Mouse (Mus musculus) left cerebral cortex, postnatal 14 days (tissue): ENCODE results near the gene Map3k11. TPM values are rescaled to one million over a fixed set of nuclear protein-coding genes. Genes with fewer than 3 reads are reported as not detected.
"Not testable (repeated sequence)": the region's sequence is repeated elsewhere in the genome, so short reads cannot be mapped to it uniquely, and the experiment has no call there.

Source experiments
- DNase-seq, 2 experiments: peaks; one replicate each; pipeline ENCODE4 v3.0.0; 2021 to 2022; ENCODE audit warnings: low spot score in 2 of 2, mixed read lengths in 1 of 2
- intact Hi-C: fragments of 180-260 bp; cut with DNase I; formaldehyde crosslinking; loops from one replicate; pipeline ENCODE4 v1.15.1; 2025
- total RNA-seq, 2 experiments: library from RNA; stranded (reverse); gene quantifications; 2 replicates each; pipeline ENCODE4 v1.2.3; 2021

Gene Map3k11
- total RNA-seq, 2 experiments from 2014 or later = 12.6 to 15.9 TPM

DNA sequence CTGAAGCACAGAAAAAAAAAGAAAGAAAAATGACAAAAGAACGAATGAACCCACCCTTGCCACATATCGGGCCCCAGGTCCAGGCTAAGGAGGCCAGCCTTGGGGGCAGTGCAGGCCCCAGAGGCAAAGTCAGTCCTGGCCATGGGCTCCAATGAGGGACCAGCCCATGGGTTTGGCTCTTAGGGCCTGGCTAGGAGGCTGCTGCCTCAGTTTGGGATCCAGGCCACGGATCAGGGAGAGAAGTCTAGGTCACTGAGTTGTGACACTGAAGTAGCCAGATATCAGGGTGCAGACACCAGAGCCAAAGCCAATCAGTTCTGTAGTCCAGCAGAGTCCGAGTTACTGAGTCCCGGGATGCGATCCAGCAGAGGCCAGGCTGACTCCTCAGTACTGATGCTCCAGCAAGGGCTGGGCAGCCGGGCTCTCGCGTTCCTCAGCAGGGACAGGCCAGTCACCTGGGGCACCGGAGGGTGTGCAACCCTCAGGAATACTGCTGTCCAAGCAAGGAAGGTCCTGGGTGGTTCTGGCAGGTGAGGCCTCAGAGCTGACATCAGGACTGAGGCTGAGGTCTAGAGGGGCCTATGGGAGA is 23.8 kb upstream of the Map3k11 start:
- DNase-seq = no peak
- intact Hi-C loops = no loop called here

DNA sequence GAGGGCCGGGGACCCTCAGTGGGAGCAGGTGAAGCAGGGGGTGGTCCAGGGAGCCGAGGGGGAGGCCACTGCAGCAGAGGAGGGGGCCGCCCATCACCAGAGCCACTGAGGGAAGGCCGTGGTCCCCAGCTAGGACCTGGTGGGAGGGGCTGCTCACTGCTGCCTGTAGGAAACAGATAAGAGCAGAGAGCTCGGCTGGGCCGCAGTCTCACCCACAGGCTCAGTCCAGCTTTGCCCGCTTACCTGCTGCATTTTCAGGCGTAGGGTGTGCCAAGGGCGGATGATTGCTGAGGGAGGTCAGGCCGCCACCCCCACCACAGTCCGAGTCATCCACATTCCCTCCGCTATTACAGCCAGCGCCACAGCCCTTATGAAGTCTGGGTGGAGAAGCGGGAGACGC is 23.1 kb upstream of the Map3k11 start:
- intact Hi-C loops = no loop called here
- no peak for DNase-seq

DNA sequence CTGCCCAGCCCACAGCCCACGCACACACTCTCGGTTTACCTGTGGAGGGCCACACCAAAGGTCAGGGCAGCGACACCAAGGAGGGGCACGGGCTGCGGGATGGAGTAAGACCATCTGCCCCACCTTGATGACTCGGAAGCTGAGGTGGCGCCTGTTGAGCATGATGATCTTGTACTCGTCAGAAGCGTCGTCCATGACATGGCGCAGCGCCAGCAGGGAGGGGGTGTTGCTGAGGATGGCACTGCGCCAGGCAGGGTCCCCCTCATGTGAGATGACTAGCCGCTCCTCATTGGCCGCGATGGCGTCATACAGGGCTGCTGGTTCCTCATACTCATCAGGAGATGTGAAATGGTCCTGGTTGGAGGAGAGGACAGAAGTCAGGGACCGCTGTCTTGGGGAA is 22.2 kb upstream of the Map3k11 start:
- no peak for DNase-seq
- intact Hi-C loops = no loop called here

- intact Hi-C loops = no loop called here
- DNase-seq = no peak
These were observed 20.2 kb upstream of the Map3k11 start for GRCm38 (mm10) chr19:5668372-5668771.

DNA sequence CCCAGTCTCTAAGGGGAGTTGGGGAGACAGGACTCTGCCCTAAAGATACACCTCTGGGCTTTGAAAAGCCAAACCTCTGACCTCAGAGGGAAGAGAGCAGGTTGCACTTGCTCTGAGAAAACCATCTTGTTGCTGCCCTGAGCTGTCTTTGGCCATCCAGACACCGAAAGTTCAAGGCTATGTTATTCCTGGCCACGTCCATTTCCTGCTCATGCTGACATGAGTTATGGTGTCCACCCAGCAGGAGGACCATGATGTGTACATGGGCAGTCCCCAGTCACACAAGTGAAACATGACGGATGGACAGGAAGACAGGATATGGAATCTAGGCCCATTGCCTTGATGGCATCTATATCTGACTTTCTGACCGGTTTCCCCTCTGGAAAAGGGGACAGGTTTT is 8.1 kb upstream of the Map3k11 start:
- intact Hi-C loops = no loop called here

GRCm38 (mm10) chr19:5684236-5684635 is 4.3 kb upstream of the Map3k11 start:
- intact Hi-C loops = no loop called here
- DNase-seq = no peak

More for the DNA sequence above, 8.1 kb upstream of the Map3k11 start:
- DNase-seq = no peak

DNA sequence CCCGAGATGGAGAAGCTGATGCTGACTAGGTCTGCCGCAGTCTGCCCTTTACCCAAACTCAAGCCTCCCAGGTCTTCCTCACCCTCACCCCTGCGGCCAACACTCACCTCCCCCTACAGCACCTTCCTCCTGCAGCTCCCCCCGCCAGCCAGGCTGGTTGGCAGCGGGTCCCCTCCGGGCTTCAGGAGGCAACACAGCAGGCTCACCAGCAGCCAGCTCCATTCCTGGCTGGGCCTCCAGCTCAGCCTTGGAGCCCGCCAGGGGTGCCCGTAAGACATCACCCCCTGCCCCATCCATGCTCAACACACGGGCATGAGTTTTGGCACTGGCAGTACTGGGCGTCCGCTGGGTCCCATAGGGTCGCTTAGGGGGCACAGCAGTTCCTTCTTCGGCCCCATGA is 3.6 kb upstream of the Map3k11 start:
- DNase-seq = no peak
- intact Hi-C loops = no loop called here

DNA sequence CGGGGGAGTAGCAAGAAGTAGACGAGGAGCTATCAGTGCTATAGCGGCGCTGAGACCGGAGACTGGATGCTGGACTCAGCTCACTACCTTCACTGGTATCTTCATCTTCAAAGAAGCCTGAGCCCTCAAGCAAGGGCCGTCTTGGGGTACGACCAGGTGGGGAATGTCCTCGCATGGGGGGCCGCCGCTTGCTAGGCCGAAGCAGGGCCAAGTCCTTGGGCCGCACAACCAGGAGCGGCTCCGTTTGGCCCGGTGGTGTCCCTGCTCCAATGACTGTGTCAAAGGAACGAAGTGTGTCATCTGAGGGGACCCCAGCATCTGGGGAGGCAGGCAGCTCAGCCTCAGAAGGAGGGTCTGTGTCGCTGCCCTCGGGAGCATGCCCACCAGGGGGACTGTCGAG is 3.1 kb upstream of the Map3k11 start:
- no peak for DNase-seq
- intact Hi-C loops = no loop called here

DNA sequence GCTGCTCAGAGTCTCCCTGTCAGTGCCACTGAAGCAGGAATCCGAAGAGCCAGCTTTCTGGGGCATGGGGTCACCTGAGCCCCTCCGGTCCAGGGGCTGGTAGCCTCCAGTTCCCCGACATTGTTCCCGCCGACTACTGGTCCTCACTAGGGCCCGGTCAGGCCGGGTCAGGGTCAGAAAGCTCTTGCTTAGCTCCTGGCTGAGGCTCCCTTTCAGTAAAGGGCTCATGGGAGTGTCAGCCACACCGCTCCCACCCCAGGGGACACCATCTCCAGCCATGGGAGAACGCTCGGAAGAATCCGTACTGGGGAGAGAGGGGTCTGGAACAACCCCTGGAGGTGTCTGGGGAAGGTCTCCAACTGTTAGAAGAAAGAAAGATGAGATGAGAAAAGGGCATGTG is 2.7 kb upstream of the Map3k11 start:
- DNase-seq = no peak
- intact Hi-C loops = no loop called here

DNA sequence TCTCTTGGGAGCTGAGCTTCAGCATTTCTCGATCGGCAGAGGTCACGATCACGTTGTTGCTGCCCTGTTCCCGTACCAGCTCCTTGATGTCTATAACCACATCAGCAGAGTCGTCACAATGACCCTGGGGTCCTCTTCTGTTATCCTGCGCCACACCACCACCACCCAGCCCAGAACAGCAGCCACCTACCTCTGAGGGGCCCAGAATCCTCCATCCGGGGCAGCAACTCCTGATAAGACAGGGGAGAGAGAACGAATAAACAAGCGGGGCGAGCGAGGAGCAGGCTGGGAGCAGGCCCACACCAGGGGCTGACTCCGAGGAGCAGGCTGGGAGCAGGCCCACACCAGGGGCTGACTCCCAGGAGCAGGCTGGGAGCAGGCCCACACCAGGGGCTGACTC is 2.1 kb upstream of the Map3k11 start:
- no peak for DNase-seq
- intact Hi-C loops = no loop called here

GRCm38 (mm10) chr19:5686954-5687353 is 1.6 kb upstream of the Map3k11 start:
- intact Hi-C loops, DNase-seq: not testable (repeated sequence)

- no peak for DNase-seq
- intact Hi-C loops = no loop called here
These were observed 804 bp upstream of the Map3k11 start for GRCm38 (mm10) chr19:5687738-5688137.

- no peak for DNase-seq
- intact Hi-C loops = no loop called here
These were observed 516 bp downstream of the Map3k11 start for GRCm38 (mm10) chr19:5689088-5689428.

DNA sequence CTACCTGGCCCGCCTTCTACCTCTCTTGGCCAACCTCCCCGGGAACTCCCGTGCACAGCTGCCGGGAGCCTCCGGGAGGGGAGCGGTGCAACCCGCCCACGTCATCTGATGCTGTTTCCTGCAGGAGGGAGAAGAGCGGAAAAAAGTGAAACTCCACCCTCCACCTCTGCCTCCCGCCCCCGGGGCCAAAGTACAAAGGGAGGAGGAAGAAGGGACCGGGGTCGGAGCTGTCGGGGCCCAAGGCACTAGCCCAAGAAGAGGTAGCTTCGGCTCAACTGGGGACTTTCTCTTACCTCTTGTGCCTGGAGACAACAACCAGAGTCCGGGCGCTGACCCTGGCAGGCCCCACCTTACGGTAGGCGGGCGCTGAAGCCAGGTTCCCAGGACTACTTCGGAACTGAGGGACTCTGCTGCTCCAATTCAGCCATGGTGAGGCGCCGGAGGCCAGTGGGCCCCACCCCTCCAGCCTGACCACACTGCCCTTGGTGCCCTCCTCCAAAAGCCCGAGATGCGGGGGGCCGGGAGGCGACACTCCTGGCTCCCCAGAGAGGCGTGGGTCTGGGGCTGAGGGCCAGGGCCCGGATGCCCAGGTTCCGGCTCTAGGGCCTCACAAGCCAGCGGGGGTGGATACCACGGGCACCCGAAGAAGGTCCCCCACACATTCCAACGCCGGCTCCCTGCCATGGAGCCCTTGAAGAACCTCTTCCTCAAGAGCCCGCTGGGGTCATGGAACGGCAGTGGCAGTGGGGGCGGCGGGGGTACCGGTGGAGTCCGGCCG is 1.2 kb downstream of the Map3k11 start:
- DNase-seq = peak; percentile 65 to 77
- intact Hi-C loops = no loop called here

DNA sequence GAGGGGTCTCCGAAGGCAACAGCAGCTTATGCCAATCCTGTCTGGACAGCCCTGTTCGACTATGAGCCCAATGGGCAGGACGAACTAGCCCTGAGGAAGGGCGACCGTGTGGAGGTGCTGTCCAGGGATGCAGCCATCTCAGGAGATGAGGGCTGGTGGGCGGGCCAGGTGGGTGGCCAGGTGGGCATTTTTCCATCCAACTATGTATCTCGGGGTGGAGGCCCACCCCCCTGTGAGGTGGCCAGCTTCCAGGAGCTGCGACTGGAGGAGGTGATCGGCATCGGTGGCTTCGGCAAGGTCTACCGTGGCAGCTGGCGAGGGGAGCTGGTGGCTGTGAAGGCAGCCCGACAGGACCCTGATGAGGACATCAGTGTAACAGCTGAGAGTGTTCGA is 1.8 kb downstream of the Map3k11 start:
- intact Hi-C loops = no loop called here
- DNase-seq = no peak

- DNase-seq = no peak
- intact Hi-C loops = no loop called here
These were observed 3.1 kb downstream of the Map3k11 start for GRCm38 (mm10) chr19:5691601-5692000.

GRCm38 (mm10) chr19:5692086-5692912 is 3.8 kb downstream of the Map3k11 start:
- intact Hi-C loops = loop anchor here (1.0 kb wide), 1 partner anchor 36 kb away; no protein-coding TSS in a partner anchor
- no peak for DNase-seq

DNA sequence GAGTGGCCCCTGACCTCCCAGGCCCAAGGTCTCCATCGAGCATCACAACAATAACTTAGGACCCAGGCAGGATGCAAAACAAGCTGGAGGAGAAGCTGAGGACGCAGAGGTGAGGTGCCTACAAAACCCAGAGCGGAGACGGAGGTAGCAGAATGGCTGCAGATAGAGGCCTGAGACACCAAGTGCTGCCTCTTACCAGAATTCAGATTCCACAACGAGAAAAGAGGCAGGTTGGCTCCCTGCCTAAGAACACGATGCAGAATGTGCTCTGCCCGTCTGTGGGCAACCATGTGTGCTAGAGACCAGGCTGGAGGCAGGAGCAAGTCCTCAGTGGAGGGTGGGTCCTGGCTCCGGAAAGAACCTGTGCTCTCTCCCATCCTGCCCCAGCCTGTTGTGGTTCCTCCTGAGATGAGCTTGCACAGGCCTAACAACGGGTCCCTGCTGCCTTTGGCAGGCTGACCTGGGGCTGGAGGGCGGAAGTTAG is 4.4 kb downstream of the Map3k11 start:
- no peak for DNase-seq
- intact Hi-C loops = loop anchor here (1.0 kb wide), 1 partner anchor 35 kb away; no protein-coding TSS in a partner anchor

DNA sequence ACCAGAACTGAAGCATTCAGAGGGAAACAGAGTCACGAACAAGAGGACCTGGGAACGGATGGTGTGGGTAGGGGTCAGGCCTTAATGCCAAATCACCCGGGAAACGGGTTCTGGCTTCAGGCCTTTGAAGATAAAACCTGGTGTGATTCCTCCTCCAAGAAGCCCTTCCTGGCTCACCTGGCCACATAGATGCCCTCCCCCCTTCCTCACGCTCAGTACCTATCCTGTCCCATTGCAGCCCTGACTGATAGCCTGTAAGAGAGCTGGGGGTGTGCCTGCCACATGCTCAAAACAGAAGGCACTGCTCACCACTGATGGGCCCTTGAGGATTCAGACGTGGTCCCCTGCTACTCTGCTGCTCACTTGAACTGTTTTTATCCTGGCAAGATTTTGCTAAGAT is 5.3 kb downstream of the Map3k11 start:
- no peak for DNase-seq

GRCm38 (mm10) chr19:5695849-5696462 is 7.4 kb downstream of the Map3k11 start:
- intact Hi-C loops = no loop called here
- DNase-seq = no peak

More for the DNA sequence above, 5.3 kb downstream of the Map3k11 start:
- intact Hi-C loops = no loop called here
